Mouse (Mus musculus) liver, embryonic 13.5 days (tissue): Measurements from ENCODE around the gene Mtus2. TPM values are rescaled to one million over a fixed set of nuclear protein-coding genes. Genes with fewer than 3 reads are reported as not detected.

ENCODE experiments used
- ATAC-seq: fragments of 200-750 bp; cut with Nextera tagmentation; 2 replicates; pipeline ENCODE4 v1.8.0; 2017; ENCODE audit warnings: low read depth, mild to moderate bottlenecking, moderate number of reproducible peaks, moderate library complexity
- DNase-seq: peaks from one replicate; pipeline ENCODE4 v3.0.0; 2022
- H3K27ac ChIP-seq: fragments of 300-500 bp; sonication (generic); 2 replicates; pipeline ENCODE4 v1.5.1; 2015; ENCODE audit warnings: moderate library complexity, mild to moderate bottlenecking, inconsistent platforms
- H3K27me3 ChIP-seq: fragments of 300-500 bp; sonication (generic); 2 replicates; pipeline ENCODE4 v1.6.1; 2015; ENCODE audit warnings: mild to moderate bottlenecking, inconsistent platforms
- H3K36me3 ChIP-seq: fragments of 300-500 bp; sonication (generic); 2 replicates; pipeline ENCODE4 v1.6.1; 2015; ENCODE audit warnings: mild to moderate bottlenecking, inconsistent platforms
- H3K4me1 ChIP-seq: fragments of 300-500 bp; sonication (generic); replicated peaks from 2 replicates; pipeline ENCODE4 v1.6.1; 2015; ENCODE audit warnings: inconsistent platforms
- H3K4me2 ChIP-seq: fragments of 300-500 bp; sonication (generic); 2 replicates; pipeline ENCODE4 v1.6.1; 2015; ENCODE audit warnings: inconsistent platforms, mild to moderate bottlenecking, moderate library complexity
- H3K4me3 ChIP-seq: fragments of 300-500 bp; sonication (generic); replicated peaks from 2 replicates; pipeline ENCODE4 v1.5.1; 2015; ENCODE audit warnings: mild to moderate bottlenecking, inconsistent platforms
- H3K9ac ChIP-seq: fragments of 300-500 bp; sonication (generic); 2 replicates; pipeline ENCODE4 v1.6.1; 2015; ENCODE audit warnings: mild to moderate bottlenecking, inconsistent platforms
- H3K9me3 ChIP-seq: fragments of 300-500 bp; sonication (generic); replicated peaks from 2 replicates; pipeline ENCODE4 v1.6.1; 2016; ENCODE audit warnings: inconsistent platforms
- WGBS: fragments of 180-500 bp; shearing (Covaris S2); methylation state at CpG from one replicate; pipeline ENCODE4 v1.1.7; 2015; ENCODE audit not compliant: insufficient replicate concordance; 5-methylcytosine and 5-hydroxymethylcytosine counted together
- polyA plus RNA-seq: library from polyadenylated mRNA; unstranded; fragments of >200 nt; fragmentation: Nextera tagmentation; extraction: Ambion mirVana; gene quantifications from 2 replicates; pipeline ENCODE4 v1.2.1, GENCODE M21; 2015

Gene Mtus2
- polyA plus RNA-seq, 1 experiment from 2014 or later, result 0.77 TPM

DNA sequence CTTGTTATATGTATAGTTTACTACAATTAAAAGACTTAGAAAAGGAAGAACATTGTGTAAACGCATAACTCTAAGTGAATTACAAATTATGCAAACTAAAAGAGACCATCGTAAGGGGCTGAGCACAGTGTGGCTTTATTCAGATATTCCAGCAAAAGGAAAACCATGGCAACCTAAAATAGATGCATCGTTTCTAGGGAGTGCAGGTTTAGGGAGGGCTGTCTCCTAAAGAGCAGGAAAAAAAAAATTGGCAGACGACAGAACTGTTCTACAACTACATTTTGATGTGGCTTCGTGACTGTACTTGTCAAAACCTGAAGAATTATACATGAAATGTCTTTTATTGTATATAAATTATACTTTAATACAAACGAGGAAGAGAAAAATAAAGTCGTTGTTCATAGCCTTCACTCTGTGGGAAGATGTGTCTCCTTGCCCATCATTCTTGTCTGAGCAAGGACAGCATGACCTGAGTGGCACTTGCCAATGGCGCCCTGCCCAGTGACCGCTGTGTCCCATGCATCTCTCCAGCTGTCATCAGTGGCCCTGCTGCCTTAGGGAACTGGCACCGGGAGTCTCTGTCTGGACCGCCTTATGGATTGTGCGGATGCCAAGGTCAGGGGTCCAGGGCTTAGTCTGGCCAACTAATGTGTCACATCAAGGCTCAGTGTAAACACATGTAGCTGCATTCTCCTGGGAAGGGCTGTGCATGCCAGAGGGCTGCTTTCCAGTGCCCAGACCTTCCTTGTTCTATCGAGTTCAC is 95.9 kb downstream of the Mtus2 start:
- WGBS, result 65% methylated on average over 13 of the region's 13 CpGs
- Histone ChIP-seq H3K9me3 (0 out of 2 replicates have a peak, but pooled peaks cover 15% of the 10 kb centered on the region), H3K27ac (no peak overlapping the region), H3K4me1 (no peaks in the 10 kb centered on the region), H3K36me3 (no peaks in the 10 kb centered on the region), H3K9ac (no peak overlapping the region), H3K4me3 (no peak overlapping the region), H3K27me3 (no peaks in the 10 kb centered on the region), H3K4me2 (no peak overlapping the region)
- DNase-seq (no peak), ATAC-seq (no peak)

GRCm38 (mm10) chr5:148053609-148053990 is 96.5 kb downstream of the Mtus2 start:
- WGBS, result 60% methylated on average over 4 of the region's 4 CpGs
- no peak overlapping the region for H3K9ac ChIP-seq
- no peaks in the 10 kb centered on the region for H3K4me1 ChIP-seq
- H3K4me2 ChIP-seq, result no peak overlapping the region
- no peak overlapping the region for H3K4me3 ChIP-seq
- no peaks in the 10 kb centered on the region for H3K36me3 ChIP-seq
- no peaks in the 10 kb centered on the region for H3K27me3 ChIP-seq
- ATAC-seq (no peak), DNase-seq (no peak)
- H3K27ac ChIP-seq, result no peak overlapping the region
- peaks cover 14% of the 10 kb centered on the region; the same call in 1 of the 2 replicates for H3K9me3 ChIP-seq

- H3K4me2 ChIP-seq, result no peak overlapping the region
- no peak for DNase-seq
- peaks cover 21% of the 10 kb centered on the region for H3K9me3 ChIP-seq
- no peak for ATAC-seq
- no peaks in the 10 kb centered on the region for H3K4me1 ChIP-seq
- WGBS, result 48% methylated on average over 1 of the region's 1 CpGs
- H3K9ac ChIP-seq, result no peak overlapping the region
- H3K27ac ChIP-seq, result no peak overlapping the region
- no peaks in the 10 kb centered on the region for H3K36me3 ChIP-seq
- no peak overlapping the region for H3K4me3 ChIP-seq
- no peaks in the 10 kb centered on the region for H3K27me3 ChIP-seq
Observed at GRCm38 (mm10) chr5:148056831-148057230, 99.7 kb downstream of the Mtus2 start.

DNA sequence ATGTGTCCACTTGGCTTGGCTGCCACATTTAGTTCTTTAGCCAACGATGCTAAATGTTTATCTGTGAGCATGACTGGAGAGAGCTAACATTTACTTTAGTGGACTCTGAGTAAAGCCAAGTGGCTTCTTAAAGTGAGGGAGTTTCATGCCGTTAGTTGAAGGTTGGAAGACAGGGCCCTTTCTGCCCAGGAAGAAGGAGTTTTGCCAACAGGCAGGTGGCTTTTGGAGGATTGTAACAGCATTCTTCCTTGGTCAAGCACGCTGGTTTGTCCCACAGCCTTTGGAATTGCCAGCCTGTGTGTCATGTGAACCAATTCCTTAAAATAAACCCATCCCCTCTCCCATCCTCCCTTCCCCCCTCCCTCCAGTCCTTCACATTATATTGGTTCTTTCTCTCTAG is 100.3 kb downstream of the Mtus2 start:
- Histone ChIP-seq H3K36me3 (no peaks in the 10 kb centered on the region), H3K27ac (no peak overlapping the region), H3K4me3 (no peak overlapping the region), H3K9me3 (peaks cover 25% of the 10 kb centered on the region), H3K4me2 (no peak overlapping the region), H3K27me3 (no peaks in the 10 kb centered on the region), H3K9ac (no peak overlapping the region), H3K4me1 (no peaks in the 10 kb centered on the region)
- ATAC-seq (no peak), DNase-seq (no peak)
- WGBS, result 62% methylated on average over 3 of the region's 3 CpGs

GRCm38 (mm10) chr5:148059339-148059738 is 102.2 kb downstream of the Mtus2 start:
- no peaks in the 10 kb centered on the region for H3K27me3 ChIP-seq
- H3K4me1 ChIP-seq, result no peaks in the 10 kb centered on the region
- DNase-seq (no peak), ATAC-seq (no peak)
- H3K9me3 ChIP-seq, result peaks cover 29% of the 10 kb centered on the region
- no peak overlapping the region for H3K4me2 ChIP-seq
- H3K36me3 ChIP-seq, result no peaks in the 10 kb centered on the region
- 49% methylated on average over 3 of the region's 3 CpGs for WGBS
- H3K27ac ChIP-seq, result no peak overlapping the region
- H3K4me3 ChIP-seq, result no peak overlapping the region
- no peak overlapping the region for H3K9ac ChIP-seq

DNA sequence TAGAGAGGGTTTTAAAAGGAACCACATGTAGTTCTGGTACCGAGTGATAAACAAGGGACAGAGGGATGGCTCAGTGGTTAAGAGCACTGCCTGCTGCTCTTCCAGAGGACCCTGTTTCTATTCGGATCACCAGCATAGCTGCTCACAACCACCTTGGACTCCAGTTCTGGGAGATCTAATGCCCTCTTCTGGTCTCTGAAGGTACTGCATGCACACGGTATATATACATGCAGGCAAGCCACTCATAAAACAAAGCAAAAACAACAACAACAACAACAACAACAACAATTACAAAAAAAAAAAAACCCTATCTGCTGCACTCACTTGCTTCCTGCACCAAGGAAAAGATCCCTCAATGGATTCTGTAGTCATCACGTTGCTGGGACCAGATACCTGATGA is 104.7 kb downstream of the Mtus2 start:
- Histone ChIP-seq H3K27ac (no peak overlapping the region), H3K9ac (no peak overlapping the region), H3K36me3 (no peaks in the 10 kb centered on the region), H3K27me3 (no peaks in the 10 kb centered on the region), H3K9me3 (peaks cover 20% of the 10 kb centered on the region), H3K4me3 (no peak overlapping the region), H3K4me1 (no peaks in the 10 kb centered on the region), H3K4me2 (no peak overlapping the region)
- DNase-seq, result no peak
- 69% methylated on average over 4 of the region's 4 CpGs for WGBS
- no peak for ATAC-seq

- no peak for DNase-seq
- H3K27ac ChIP-seq, result no peak overlapping the region
- no peak overlapping the region for H3K4me2 ChIP-seq
- H3K4me1 ChIP-seq, result no peaks in the 10 kb centered on the region
- no peaks in the 10 kb centered on the region for H3K27me3 ChIP-seq
- 53% methylated on average over 3 of the region's 3 CpGs for WGBS
- no peak overlapping the region for H3K4me3 ChIP-seq
- no peak overlapping the region for H3K9ac ChIP-seq
- peaks cover 21% of the 10 kb centered on the region for H3K9me3 ChIP-seq
- no peaks in the 10 kb centered on the region for H3K36me3 ChIP-seq
- ATAC-seq, result no peak
Observed at GRCm38 (mm10) chr5:148063745-148064144, 106.6 kb downstream of the Mtus2 start.

GRCm38 (mm10) chr5:148065251-148065650 is 108.1 kb downstream of the Mtus2 start:
- Histone ChIP-seq H3K4me1 (no peaks in the 10 kb centered on the region), H3K27ac (no peak overlapping the region), H3K9ac (no peak overlapping the region), H3K36me3 (no peaks in the 10 kb centered on the region), H3K27me3 (no peaks in the 10 kb centered on the region), H3K4me2 (no peak overlapping the region), H3K4me3 (no peak overlapping the region), H3K9me3 (peaks cover 20% of the 10 kb centered on the region; the same call in 1 of the 2 replicates)
- 51% methylated on average over 5 of the region's 5 CpGs for WGBS
- DNase-seq (no peak), ATAC-seq (no peak)

DNA sequence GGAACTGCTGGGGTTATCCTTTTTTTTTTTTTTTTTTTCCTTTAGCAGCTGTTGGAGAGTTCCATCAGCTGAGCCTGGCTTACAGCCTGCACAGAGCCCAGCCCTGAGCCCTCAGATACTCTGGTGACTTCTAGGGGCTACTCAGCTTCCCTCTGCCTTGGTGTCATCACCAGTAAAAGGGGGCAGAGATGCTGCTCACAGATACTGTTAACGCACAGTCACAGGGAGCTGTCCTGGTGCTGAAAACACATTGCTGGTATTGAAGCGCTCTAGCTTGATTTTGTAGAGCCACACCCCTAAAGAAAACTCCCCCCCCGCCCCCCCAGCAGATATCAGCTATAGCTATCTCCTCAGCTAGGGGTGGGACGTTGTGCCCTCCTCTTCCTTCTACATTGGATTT is 112.8 kb downstream of the Mtus2 start:
- 9% methylated on average over 4 of the region's 4 CpGs for WGBS
- no peaks in the 10 kb centered on the region for H3K27me3 ChIP-seq
- no peak overlapping the region for H3K4me2 ChIP-seq
- H3K9ac ChIP-seq, result no peak overlapping the region
- ATAC-seq (no peak), DNase-seq (no peak)
- H3K4me1 ChIP-seq, result no peaks in the 10 kb centered on the region
- no peak overlapping the region for H3K4me3 ChIP-seq
- H3K9me3 ChIP-seq, result peaks cover 19% of the 10 kb centered on the region; the same call in 1 of the 2 replicates
- no peak overlapping the region for H3K27ac ChIP-seq
- H3K36me3 ChIP-seq, result no peaks in the 10 kb centered on the region

DNA sequence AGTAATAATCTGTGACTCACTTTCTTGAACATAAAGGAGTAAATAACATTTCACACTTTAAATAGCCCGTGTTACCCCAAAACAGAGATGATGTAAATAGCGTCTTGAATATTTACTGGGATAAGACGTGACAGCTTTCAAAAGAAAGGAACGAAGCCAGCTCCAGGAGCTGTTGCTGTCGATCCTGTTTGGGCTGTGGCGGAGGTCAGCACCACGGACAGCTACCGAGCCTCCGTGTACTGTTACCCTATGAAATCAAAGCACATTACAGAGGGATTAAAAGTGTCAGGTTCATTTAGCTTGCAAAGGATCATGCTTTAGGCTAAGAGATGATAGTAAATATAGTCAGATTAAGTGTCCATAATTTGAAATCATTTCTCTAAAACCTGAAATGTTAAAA is 114.7 kb downstream of the Mtus2 start:
- Histone ChIP-seq H3K27me3 (no peaks in the 10 kb centered on the region), H3K4me1 (no peaks in the 10 kb centered on the region), H3K9me3 (peaks cover 26% of the 10 kb centered on the region), H3K4me3 (no peak overlapping the region), H3K4me2 (no peak overlapping the region), H3K36me3 (no peaks in the 10 kb centered on the region), H3K9ac (no peak overlapping the region), H3K27ac (no peak overlapping the region)
- ATAC-seq (no peak), DNase-seq (no peak)
- 9% methylated on average over 9 of the region's 9 CpGs for WGBS

DNA sequence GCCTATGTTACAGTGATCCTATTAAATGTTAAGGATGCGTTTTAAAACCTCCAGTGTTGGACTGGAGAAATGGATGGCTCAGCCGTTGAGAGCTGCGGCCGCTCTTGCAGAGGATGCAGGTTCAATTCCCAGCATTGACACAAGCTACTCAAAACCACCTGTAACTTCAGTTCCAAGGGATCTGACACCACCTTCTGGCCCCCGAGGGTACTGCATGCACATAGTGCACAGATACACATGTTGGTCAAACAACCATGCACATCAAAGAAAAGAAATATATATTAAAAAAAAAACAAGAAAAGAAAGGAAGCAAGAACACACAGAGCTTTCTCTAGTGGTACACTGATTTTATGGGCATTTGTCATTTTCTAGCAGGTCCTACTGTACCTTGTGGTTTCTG is 116.3 kb downstream of the Mtus2 start:
- no peak overlapping the region for H3K4me3 ChIP-seq
- H3K27me3 ChIP-seq, result no peaks in the 10 kb centered on the region
- no peak for DNase-seq
- H3K27ac ChIP-seq, result no peak overlapping the region
- 71% methylated on average over 5 of the region's 5 CpGs for WGBS
- no peaks in the 10 kb centered on the region for H3K36me3 ChIP-seq
- H3K4me2 ChIP-seq, result no peak overlapping the region
- H3K9me3 ChIP-seq, result peaks cover 38% of the 10 kb centered on the region
- H3K9ac ChIP-seq, result no peak overlapping the region
- no peaks in the 10 kb centered on the region for H3K4me1 ChIP-seq
- ATAC-seq, result no peak

- H3K4me1 ChIP-seq, result no peaks in the 10 kb centered on the region
- H3K27me3 ChIP-seq, result no peaks in the 10 kb centered on the region
- no peak for ATAC-seq
- H3K4me3 ChIP-seq, result no peak overlapping the region
- H3K36me3 ChIP-seq, result no peaks in the 10 kb centered on the region
- H3K9me3 ChIP-seq, result peaks cover 44% of the 10 kb centered on the region
- no peak for DNase-seq
- WGBS, result 62% methylated on average over 3 of the region's 3 CpGs
- H3K9ac ChIP-seq, result no peak overlapping the region
- no peak overlapping the region for H3K27ac ChIP-seq
- no peak overlapping the region for H3K4me2 ChIP-seq
Observed at GRCm38 (mm10) chr5:148079732-148080131, 122.6 kb downstream of the Mtus2 start.
